Mouse (Mus musculus) small intestine, adult 2 months (tissue): ENCODE measurements around the gene Eef2k. TPM values are rescaled to one million over a fixed set of nuclear protein-coding genes. Genes with fewer than 3 reads are reported as not detected.

Experiments
- H3K27ac ChIP-seq: fragments of 200-500 bp; 2 replicates; pipeline ENCODE4 v1.5.1; 2012; ENCODE audit warnings: low read depth, low read length, control low read depth, inconsistent platforms; ENCODE audit not compliant: insufficient read depth
- H3K27me3 ChIP-seq: fragments of 200-500 bp; 2 replicates; pipeline ENCODE4 v1.6.1; 2012; ENCODE audit warnings: mild to moderate bottlenecking, moderate library complexity, low read length, inconsistent platforms; ENCODE audit not compliant: control insufficient read depth, insufficient read depth
- H3K36me3 ChIP-seq: fragments of 200-500 bp; 2 replicates; pipeline ENCODE4 v1.6.1; 2012; ENCODE audit warnings: mild to moderate bottlenecking, low read length, control low read depth, inconsistent platforms; ENCODE audit not compliant: control insufficient read depth, insufficient read depth
- H3K4me1 ChIP-seq: fragments of 200-500 bp; 2 replicates; pipeline ENCODE4 v1.6.1; 2012; ENCODE audit warnings: low read length, inconsistent platforms, mixed read lengths; ENCODE audit not compliant: control insufficient read depth, insufficient read depth, insufficient read length
- H3K4me3 ChIP-seq: fragments of 200-500 bp; 2 replicates; pipeline ENCODE4 v1.5.1; 2012; ENCODE audit warnings: low read depth, mild to moderate bottlenecking, control low read depth, inconsistent platforms, low read length, moderate library complexity
- CTCF ChIP-seq: fragments of 200-500 bp; IDR thresholded peaks from 2 replicates; pipeline ENCODE4 v1.5.1; 2012; ENCODE audit warnings: low read depth, mild to moderate bottlenecking, control low read depth, inconsistent platforms, low read length, moderate library complexity, mixed read lengths; ENCODE audit not compliant: insufficient replicate concordance, insufficient read length; ENCODE audit errors: extremely low read depth
- POLR2A ChIP-seq: fragments of 200-500 bp; IDR thresholded peaks from 2 replicates; pipeline ENCODE4 v1.6.1; 2012; ENCODE audit warnings: low read depth, mild to moderate bottlenecking, control low read depth, inconsistent platforms, low read length, moderate library complexity
- WGBS: fragments of 180-500 bp; shearing (Covaris S2); methylation state at CpG from one replicate; pipeline ENCODE4 v1.1.7; 2018; 5-methylcytosine and 5-hydroxymethylcytosine counted together
- polyA plus RNA-seq: library from polyadenylated mRNA; depleted of rRNA; stranded (reverse); fragments of >200 nt; gene quantifications from 2 replicates; pipeline ENCODE4 v1.2.3, GENCODE M21; 2012; rRNA removed

Eef2k gene
- polyA plus RNA-seq, result 9.4 and 22.8 TPM in 2 replicates

DNA sequence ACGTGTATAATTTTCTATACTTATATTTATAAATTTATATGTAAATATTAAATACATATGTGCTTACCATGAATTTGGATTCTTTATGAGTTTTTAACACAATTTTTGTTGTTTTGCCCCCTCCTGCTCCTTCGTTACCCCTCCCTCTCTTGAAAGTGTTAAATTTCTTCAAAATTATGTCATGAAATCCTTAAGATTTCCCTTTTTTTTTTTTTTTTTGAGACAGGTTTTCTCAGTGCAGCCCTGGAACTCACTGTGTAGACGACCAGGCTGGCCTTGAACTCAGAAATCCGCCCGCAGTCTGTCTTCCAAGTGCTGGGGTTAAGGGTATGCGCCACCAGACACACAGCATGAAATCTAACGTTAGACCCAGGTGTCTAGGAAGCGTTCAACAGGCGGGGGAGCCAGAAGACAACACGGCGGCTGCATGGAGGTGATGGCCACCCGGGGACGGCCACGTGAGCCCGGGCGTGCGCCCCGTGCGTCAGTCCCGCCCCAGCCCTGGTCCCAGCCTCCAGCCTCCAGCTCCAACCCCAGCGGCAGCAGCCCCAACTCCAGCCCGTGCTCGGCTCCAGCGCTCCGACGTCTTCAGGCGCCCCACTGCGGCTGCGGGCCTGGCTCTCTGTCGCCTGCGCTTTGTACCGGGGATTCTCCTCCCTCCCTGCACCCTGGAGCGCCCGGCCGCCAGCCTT lies at the start of gene Eef2k:
Gene Eef2k, plus strand, starts transcription at position 487 of the 692 bp plus-strand sequence.
- Histone ChIP-seq H3K4me1 (peaks cover 12% of the 10 kb centered on the region; the same call in 1 of the 2 replicates), H3K27ac (peak within 1 kb of the TSS; percentile 74), H3K4me3 (peak within 1 kb of the TSS; percentile 86), H3K36me3 (no peaks in the 10 kb centered on the region), H3K27me3 (no peaks in the 10 kb centered on the region)
- TF ChIP-seq POLR2A, result peak; percentile 56; the same call in 1 of the 2 replicates
- peak; percentile 48; the same call in 1 of the 2 replicates for TF ChIP-seq CTCF
- WGBS, result 4% methylated on average over 35 of the region's 35 CpGs

DNA sequence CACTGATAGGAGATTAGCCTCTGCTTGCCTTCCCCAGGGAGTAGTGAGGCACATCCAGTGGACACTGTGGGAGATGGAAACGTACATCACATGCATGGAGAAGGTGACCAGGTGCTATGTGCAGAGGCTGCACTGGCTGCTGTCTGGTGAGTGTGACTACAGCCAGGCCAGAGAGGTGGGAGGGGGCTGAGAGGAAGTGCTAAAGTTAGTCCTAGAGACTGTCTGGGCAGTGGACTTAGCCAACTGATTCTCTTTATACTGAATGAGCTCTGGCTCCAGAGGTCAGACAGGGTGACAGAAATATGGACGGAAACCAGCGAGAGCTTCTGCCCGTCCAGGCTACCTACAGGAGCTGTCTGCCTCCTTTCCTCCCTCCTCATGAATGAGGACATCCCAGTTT lies 47.1 kb upstream of the Eef2k start:
- WGBS, result 72% methylated on average over 4 of the region's 4 CpGs
- no peaks in the 10 kb centered on the region for H3K4me1 ChIP-seq
- no peak overlapping the region for H3K27ac ChIP-seq
- no peak overlapping the region for H3K4me3 ChIP-seq
- H3K27me3 ChIP-seq, result no peaks in the 10 kb centered on the region
- no peak for TF ChIP-seq CTCF
- TF ChIP-seq POLR2A, result no peak
- no peaks in the 10 kb centered on the region for H3K36me3 ChIP-seq

DNA sequence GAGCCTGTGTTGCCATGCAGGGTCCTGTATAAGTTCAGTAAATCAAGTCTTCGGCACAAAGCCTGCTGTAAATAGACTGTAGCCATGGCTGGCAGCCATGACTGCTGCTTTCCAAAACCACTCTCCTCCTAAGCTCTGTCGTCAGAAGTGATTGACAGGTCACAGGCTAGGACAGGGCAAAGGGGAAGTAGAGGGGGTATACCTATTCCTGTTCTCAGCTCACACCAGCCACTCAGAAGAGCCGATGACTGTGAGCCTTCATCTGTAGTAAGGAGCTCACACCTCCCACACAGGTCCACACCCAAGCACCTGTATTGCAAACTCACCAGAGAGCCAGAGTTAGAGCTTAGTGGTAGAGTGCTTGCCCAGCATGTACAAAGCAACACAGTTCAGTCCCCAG lies 46.3 kb upstream of the Eef2k start:
- TF ChIP-seq POLR2A, result no peak

DNA sequence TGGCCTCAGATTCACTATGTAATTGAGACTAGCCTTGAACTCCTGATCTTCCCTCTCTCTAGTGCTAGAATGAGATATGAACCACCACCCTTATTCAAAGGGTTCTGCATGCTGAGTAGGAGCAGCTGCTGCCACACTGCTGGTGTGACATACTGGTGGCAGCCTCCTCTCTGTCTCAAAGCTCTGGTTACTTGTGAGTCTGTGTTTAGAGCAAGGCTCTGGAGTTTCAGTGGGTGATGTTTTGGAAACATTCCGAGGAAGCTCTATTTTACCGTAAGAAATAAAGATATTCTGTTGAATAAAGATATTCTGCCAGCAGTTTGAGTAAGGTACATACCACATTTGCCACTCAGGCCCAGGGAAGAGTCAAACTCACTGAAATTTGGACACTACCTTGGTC lies 39.4 kb upstream of the Eef2k start:
- no peak for TF ChIP-seq POLR2A
- TF ChIP-seq CTCF, result no peak
- H3K27ac ChIP-seq, result no peak overlapping the region
- no peak overlapping the region for H3K4me3 ChIP-seq
- WGBS, result 92% methylated on average over 2 of the region's 2 CpGs
- no peaks in the 10 kb centered on the region for H3K4me1 ChIP-seq
- H3K27me3 ChIP-seq, result no peaks in the 10 kb centered on the region
- no peaks in the 10 kb centered on the region for H3K36me3 ChIP-seq

More for the DNA sequence above, 46.3 kb upstream of the Eef2k start:
- no peaks in the 10 kb centered on the region for H3K27me3 ChIP-seq
- no peaks in the 10 kb centered on the region for H3K4me1 ChIP-seq
- no peak overlapping the region for H3K4me3 ChIP-seq
- WGBS, result 65% methylated on average over 3 of the region's 3 CpGs
- H3K27ac ChIP-seq, result no peak overlapping the region
- H3K36me3 ChIP-seq, result no peaks in the 10 kb centered on the region

DNA sequence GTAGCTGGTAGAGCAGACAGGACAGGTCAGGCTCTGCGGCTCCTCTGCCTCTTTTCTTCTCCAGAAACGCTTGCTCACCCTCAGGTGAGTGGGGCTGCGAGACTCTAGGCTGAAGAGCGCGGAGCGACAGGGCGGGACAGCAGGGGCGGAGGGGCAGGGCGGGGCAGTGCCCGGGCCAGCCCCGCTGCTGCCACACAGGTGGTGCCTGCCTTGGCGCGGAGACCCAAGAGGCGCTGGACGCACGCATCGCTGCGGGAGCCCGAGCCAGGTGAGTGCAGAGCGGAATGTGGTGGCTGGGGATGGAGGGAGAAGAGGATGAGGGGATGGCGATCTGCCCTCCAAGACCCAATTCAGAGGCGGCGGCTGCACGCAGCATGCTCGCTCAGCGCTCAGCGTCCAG lies 32.9 kb upstream of the Eef2k start:
- Histone ChIP-seq H3K27me3 (0 out of 2 replicates have a peak, but pooled peaks cover 4% of the 10 kb centered on the region), H3K4me1 (peaks cover 3% of the 10 kb centered on the region; the same call in 1 of the 2 replicates), H3K4me3 (peak overlapping the region; percentile 23; the same call in 1 of the 2 replicates), H3K27ac (no peak overlapping the region), H3K36me3 (no peaks in the 10 kb centered on the region)
- WGBS, result 8% methylated on average over 27 of the region's 27 CpGs
- TF ChIP-seq CTCF, result no peak

DNA sequence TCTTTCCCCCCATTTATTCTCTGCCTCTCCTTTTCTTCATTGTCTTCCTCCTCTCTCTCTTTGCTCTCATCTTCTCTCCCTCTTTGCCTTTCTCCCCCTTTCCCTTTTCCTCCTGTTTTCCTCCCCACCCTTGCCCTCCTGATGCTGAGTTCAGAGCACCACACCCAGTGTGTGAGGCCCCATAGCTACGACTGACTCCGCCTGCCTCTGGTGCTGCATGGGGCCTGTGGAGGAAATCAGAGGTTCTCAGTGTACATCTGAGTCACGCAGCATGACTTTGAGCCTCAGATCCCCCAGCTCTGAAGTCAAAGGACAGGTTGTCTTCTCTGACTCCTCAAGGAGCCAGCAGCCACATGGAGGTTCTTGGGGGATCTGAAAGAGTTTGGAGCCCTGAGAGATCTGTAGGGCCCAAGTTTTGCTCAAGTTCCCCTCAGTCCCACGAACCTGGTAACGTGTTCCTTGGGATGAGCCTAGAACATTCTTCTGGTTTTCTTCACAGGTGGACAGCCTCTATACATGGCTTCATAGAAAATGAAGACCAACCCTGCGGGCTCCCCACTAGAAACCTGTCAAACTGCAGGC lies 30.7 kb upstream of the Eef2k start, which contains the start of gene Gm5737:
Gene Gm5737, plus strand, starts transcription at position 532 of the 582 bp plus-strand sequence.
- H3K36me3 ChIP-seq, result no peaks in the 10 kb centered on the region
- peaks cover 3% of the 10 kb centered on the region; the same call in 1 of the 2 replicates for H3K4me1 ChIP-seq
- H3K4me3 ChIP-seq, result no peak within 1 kb of the TSS
- no peak within 1 kb of the TSS for H3K27ac ChIP-seq
- 0 out of 2 replicates have a peak, but pooled peaks cover 4% of the 10 kb centered on the region for H3K27me3 ChIP-seq
- WGBS, result 67% methylated on average over 6 of the region's 6 CpGs
- TF ChIP-seq CTCF, result no peak
- TF ChIP-seq POLR2A, result no peak

DNA sequence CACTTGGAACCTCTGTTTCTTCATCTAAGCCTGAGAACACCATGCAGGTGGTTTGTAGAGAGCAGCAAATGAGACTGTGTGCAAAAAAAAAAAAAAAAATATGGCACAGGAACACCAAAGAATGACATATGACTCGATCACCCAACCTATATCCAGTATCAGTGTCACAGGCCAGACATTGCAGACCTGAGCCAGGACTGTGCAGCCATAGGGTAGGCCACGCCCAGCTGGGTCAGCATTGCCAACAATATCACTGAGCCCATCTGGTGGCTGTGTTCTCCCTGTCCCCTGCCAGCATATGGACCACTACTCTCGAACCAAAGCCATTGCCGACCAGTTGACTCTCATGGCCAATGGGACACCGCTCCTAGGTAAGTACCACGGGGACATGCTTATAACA lies 25.1 kb upstream of the Eef2k start:
- H3K4me3 ChIP-seq, result no peak overlapping the region
- H3K27me3 ChIP-seq, result no peaks in the 10 kb centered on the region
- H3K4me1 ChIP-seq, result no peaks in the 10 kb centered on the region
- H3K36me3 ChIP-seq, result no peaks in the 10 kb centered on the region
- TF ChIP-seq POLR2A (no peak), CTCF (no peak)
- H3K27ac ChIP-seq, result no peak overlapping the region
- WGBS, result 81% methylated on average over 6 of the region's 6 CpGs
